Mouse (Mus musculus) small intestine, adult 2 months (tissue): ENCODE measurements around the gene Gja5.

Source experiments
- CTCF ChIP-seq: fragments of 200-500 bp; IDR thresholded peaks from 2 replicates; pipeline ENCODE4 v1.5.1; 2012; ENCODE audit warnings: low read depth, mild to moderate bottlenecking, control low read depth, inconsistent platforms, low read length, moderate library complexity, mixed read lengths; ENCODE audit not compliant: insufficient replicate concordance, insufficient read length; ENCODE audit errors: extremely low read depth
- POLR2A ChIP-seq: fragments of 200-500 bp; IDR thresholded peaks from 2 replicates; pipeline ENCODE4 v1.6.1; 2012; ENCODE audit warnings: low read depth, mild to moderate bottlenecking, control low read depth, inconsistent platforms, low read length, moderate library complexity

GRCm38 (mm10) chr3:96874808-96875571, 29.5 kb upstream of the Gja5 start:
- TF ChIP-seq POLR2A (no peak), CTCF (no peak)
